Mouse (Mus musculus) stomach, postnatal 0 days (tissue): Measurements from ENCODE around the gene Fam171a2.

Source experiments
- CTCF ChIP-seq: IDR thresholded peaks from 2 replicates; pipeline ENCODE4 v1.5.1; 2016; ENCODE audit warnings: antibody characterized with exemption, low read depth, mild to moderate bottlenecking, moderate library complexity
- EP300 ChIP-seq: optimal IDR thresholded peaks from 2 replicates; pipeline ENCODE3; 2016; ENCODE audit warnings: antibody characterized with exemption

GRCm38 (mm10) chr11:102435754-102436470 lies 11.6 kb downstream of the Fam171a2 start:
- TF ChIP-seq CTCF (no peak), EP300 (no peak)
